Mouse (Mus musculus) brain, embryonic 14.5 days (tissue): ENCODE results near the gene Med13l.

ENCODE experiments used
- CTCF ChIP-seq: fragments of 200-500 bp; IDR thresholded peaks from 2 replicates; pipeline ENCODE4 v1.5.1; 2012; ENCODE audit warnings: inconsistent platforms, mild to moderate bottlenecking, moderate library complexity, borderline replicate concordance; ENCODE audit not compliant: insufficient read depth, insufficient read length; ENCODE audit errors: extremely low read depth
- POLR2A ChIP-seq: fragments of 200-500 bp; IDR thresholded peaks from 2 replicates; pipeline ENCODE4 v1.6.1; 2012; ENCODE audit warnings: mild to moderate bottlenecking, inconsistent platforms, borderline replicate concordance; ENCODE audit not compliant: poor library complexity, insufficient read depth, insufficient read length, severe bottlenecking; ENCODE audit errors: extremely low read depth

DNA sequence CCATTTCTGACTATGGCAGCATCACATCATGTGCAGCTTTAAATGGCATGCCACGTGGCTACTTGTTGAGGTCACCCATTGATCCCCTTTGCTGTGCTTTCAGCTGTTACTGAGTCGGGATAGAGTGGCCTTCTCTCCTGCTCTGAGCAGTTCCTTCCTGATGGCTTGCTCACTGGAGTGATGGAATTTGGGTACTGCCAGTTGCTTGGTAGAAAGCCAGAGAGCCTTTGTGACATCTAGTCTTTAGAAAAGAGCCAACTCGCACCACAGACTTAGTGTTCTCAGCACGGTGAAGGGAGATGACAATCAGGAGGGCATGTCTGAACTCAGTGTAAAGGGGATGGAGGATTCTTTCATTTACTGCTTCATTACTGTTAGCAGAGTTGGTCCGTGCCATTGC lies 147.0 kb downstream of the Med13l start:
- TF ChIP-seq CTCF (no peak), POLR2A (no peak)
